In the genomic region with DNA sequence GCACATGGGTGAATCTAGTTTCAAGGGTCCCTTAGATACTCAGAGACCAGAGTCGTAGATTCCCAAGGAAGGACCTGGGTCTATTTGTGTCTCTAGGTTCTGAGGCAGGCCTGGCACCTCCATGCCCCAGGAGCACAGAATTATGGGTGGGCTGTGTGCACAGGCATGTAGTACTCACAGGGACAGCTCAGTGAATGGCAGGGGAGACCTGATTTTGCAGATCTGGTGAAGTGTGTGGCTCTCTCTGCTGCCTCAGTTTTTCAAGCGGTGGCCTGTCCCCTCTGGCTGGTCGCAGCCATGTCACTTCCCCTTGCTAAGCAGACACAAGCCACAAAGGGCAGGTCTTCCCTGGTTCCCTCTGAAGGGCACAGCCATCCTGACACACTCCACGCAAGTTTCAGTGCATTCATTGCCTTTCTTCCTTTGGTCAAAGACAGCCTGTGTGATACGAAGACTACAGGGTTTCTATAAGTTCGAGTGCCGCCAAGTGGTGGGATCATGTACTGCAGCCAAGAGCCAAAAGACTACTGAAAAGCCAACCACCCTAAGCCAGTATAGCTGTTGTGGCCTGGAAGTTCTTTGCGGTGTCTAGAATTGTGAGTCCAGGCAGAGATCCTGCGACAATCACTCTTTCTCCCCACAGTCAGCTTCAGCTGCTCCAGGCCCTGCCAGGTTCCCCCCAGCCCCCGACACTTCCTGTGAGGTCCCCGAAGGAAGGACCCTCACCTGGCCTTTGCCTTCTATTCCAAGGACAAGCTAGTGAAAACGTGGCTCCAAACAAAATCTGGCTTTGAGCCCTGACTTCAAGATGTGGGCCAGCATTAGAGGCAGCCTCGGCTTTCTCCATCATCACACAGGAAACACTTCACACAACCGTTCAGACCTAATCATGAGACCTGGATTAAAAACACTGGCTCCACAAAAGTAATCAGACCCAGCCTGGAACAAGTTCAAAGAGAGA, we compare ENCODE assay signal across 7 mouse cellular contexts. TPM values are rescaled to one million over a fixed set of nuclear protein-coding genes. Genes with fewer than 3 reads are reported as not detected.
DNase-seq lines count a peak whose midpoint lies in the region; TF ChIP-seq lines count a peak whose summit lies in the region.

No protein-coding gene starts in this region.

- H3K27ac ChIP-seq in MEL (ENCODE audit: control insufficient read depth, low read depth, low read length), result no peak overlapping the region
- H3K27ac ChIP-seq in bone marrow, adult 2 months (ENCODE audit: control insufficient read depth, insufficient read depth, low read depth, low read length, poor library complexity), result no peak overlapping the region
- no peak overlapping the region for H3K27ac ChIP-seq in embryonic fibroblast, embryonic 13.5 days (ENCODE audit: insufficient read depth, low read length)
- no peak overlapping the region for H3K27ac ChIP-seq in small intestine, adult 2 months (ENCODE audit: insufficient read depth, low read depth, low read length)

- no peak overlapping the region for H3K4me3 ChIP-seq in MEL (ENCODE audit: control insufficient read depth in 1 of 2, insufficient read depth in 1 of 2, low read depth in 2 of 2, low read length in 2 of 2)
- no peak overlapping the region for H3K4me3 ChIP-seq in bone marrow, adult 2 months (replicated peaks; ENCODE audit: control insufficient read depth, low read depth, low read length)
- H3K4me3 ChIP-seq in embryonic fibroblast, embryonic 13.5 days (ENCODE audit: insufficient read depth, low read length), result no peak overlapping the region
- no peak overlapping the region for H3K4me3 ChIP-seq in small intestine, adult 2 months (ENCODE audit: low read depth, low read length)

- no peak for TF ChIP-seq POLR2A in MEL (IDR thresholded peaks at IDR 0.05; ENCODE audit: control insufficient read depth in 1 of 2, insufficient read depth in 1 of 2, low read depth in 1 of 2, low read length in 2 of 2, poor library complexity in 1 of 2)
- TF ChIP-seq POLR2A in bone marrow, adult 2 months (IDR thresholded peaks at IDR 0.05; ENCODE audit: borderline replicate concordance, control insufficient read depth, low read depth, low read length), result no peak
- TF ChIP-seq POLR2A in embryonic fibroblast, embryonic 13.5 days (IDR thresholded peaks at IDR 0.05; ENCODE audit: low read depth, low read length), result no peak
- no peak for TF ChIP-seq POLR2A in small intestine, adult 2 months (IDR thresholded peaks at IDR 0.05; ENCODE audit: low read depth, low read length)

- H3K27me3 ChIP-seq in MEL (ENCODE audit: control insufficient read depth in 1 of 2, insufficient read depth in 2 of 2, low read length in 2 of 2), result no peaks in the 10 kb centered on the region; a peak in 1 of 4 replicates
- no peaks in the 10 kb centered on the region for H3K27me3 ChIP-seq in small intestine, adult 2 months (ENCODE audit: control insufficient read depth, insufficient read depth, low read length)

- peak; percentile 84 for DNase-seq in MEL (ENCODE audit: low read depth, low spot score)
- DNase-seq in heart, postnatal 14 days, result peak; percentile 71 to 86
- peak; percentile 88 to 99 for DNase-seq in layer of hippocampus, postnatal 25 days (ENCODE audit: extremely low spot score in 1 of 2, low spot score in 1 of 2)
- peak; percentile 77 for DNase-seq in mesoderm, embryonic 11.5 days (ENCODE audit: low read depth, low spot score)

- H3K9me3 ChIP-seq in MEL (replicated peaks; ENCODE audit: insufficient read depth, low read length), result no peaks in the 10 kb centered on the region

- no peaks in the 10 kb centered on the region for H3K4me1 ChIP-seq in MEL (ENCODE audit: control insufficient read depth in 1 of 2, insufficient read depth in 2 of 2, low read length in 2 of 2)
- peaks cover 2% of the 10 kb centered on the region for H3K4me1 ChIP-seq in bone marrow, adult 2 months (ENCODE audit: control insufficient read depth, insufficient read depth, low read length)
- H3K4me1 ChIP-seq in embryonic fibroblast, embryonic 13.5 days (ENCODE audit: control insufficient read depth, insufficient read depth, low read length), result peaks cover 3% of the 10 kb centered on the region; the same call in 1 of the 2 replicates
- H3K4me1 ChIP-seq in small intestine, adult 2 months (ENCODE audit: control insufficient read depth, insufficient read depth, insufficient read length, low read length), result peaks cover 2% of the 10 kb centered on the region; the same call in 1 of the 2 replicates

- H3K79me2 ChIP-seq in MEL (ENCODE audit: control insufficient read depth, insufficient read depth, low read length, poor library complexity), result no peaks in the 10 kb centered on the region

- TF ChIP-seq RAD21 in MEL (IDR thresholded peaks at IDR 0.05; ENCODE audit: low read depth, low read length), result peak; percentile 92

- H3K9ac ChIP-seq in MEL (ENCODE audit: control insufficient read depth, low read depth, low read length, poor library complexity, severe bottlenecking), result no peak overlapping the region

- TF ChIP-seq CTCF in MEL (IDR thresholded peaks at IDR 0.05 in 2 of 3, conservative IDR thresholded peaks at IDR 0.05 in 1 of 3; ENCODE audit: control insufficient read depth in 1 of 3, insufficient read depth in 1 of 3, low read depth in 2 of 3, low read length in 3 of 3, poor library complexity in 1 of 3, severe bottlenecking in 1 of 3), result peak; percentile 89 to 99 (median 94)
- TF ChIP-seq CTCF in bone marrow, adult 2 months (IDR thresholded peaks at IDR 0.05; ENCODE audit: control insufficient read depth, insufficient read depth, low read length), result peak; percentile 42
- TF ChIP-seq CTCF in embryonic fibroblast, embryonic 13.5 days (IDR thresholded peaks at IDR 0.05; ENCODE audit: borderline replicate concordance, insufficient read depth, low read length), result peak; percentile 17; the same call in 1 of the 2 replicates
- TF ChIP-seq CTCF in small intestine, adult 2 months (IDR thresholded peaks at IDR 0.05; ENCODE audit: extremely low read depth, insufficient read length, insufficient replicate concordance, low read depth, low read length), result peak; percentile 41; the same call in 1 of the 2 replicates

- no peak for TF ChIP-seq EP300 in MEL (IDR thresholded peaks at IDR 0.05; ENCODE audit: low read depth in 1 of 2, low read length in 2 of 2)

- 34% methylated on average over 14 of the region's 14 CpGs for WGBS in bone marrow, adult 2 months
- WGBS in small intestine, adult 2 months, result 43% methylated on average over 14 of the region's 14 CpGs

- H3K36me3 ChIP-seq in MEL (ENCODE audit: control insufficient read depth in 1 of 2, insufficient read depth in 2 of 2, low read length in 2 of 2), result no peaks in the 10 kb centered on the region
- no peaks in the 10 kb centered on the region for H3K36me3 ChIP-seq in small intestine, adult 2 months (ENCODE audit: control insufficient read depth, insufficient read depth, low read length)

- intact Hi-C loops in heart, postnatal 14 days (cut with DNase I), result loop anchor here (1.0 to 2.0 kb wide), 2 partner anchors 55 to 81 kb away; no protein-coding TSS in a partner anchor

TF ChIP-seq in MEL, 35 proteins besides CTCF, POLR2A, EP300 and RAD21 (continues in another document):
- TF ChIP-seq ZC3H11A (IDR thresholded peaks at IDR 0.05; ENCODE audit: low read depth, low read length), result peak; percentile 95
- TF ChIP-seq MAFK (IDR thresholded peaks at IDR 0.05; ENCODE audit: borderline replicate concordance, low read depth, low read length), result no peak
- no peak for TF ChIP-seq MEF2A (IDR thresholded peaks at IDR 0.05; ENCODE audit: extremely low read depth, insufficient replicate concordance, low read depth, low read length, poor library complexity, severe bottlenecking)
- no peak for TF ChIP-seq USF2 (IDR thresholded peaks at IDR 0.05; ENCODE audit: borderline replicate concordance in 1 of 2, insufficient read depth in 1 of 2, low read depth in 1 of 2, low read length in 2 of 2)
- peak; percentile 46; the same call in 1 of the 2 replicates for TF ChIP-seq ZNF384 (IDR thresholded peaks at IDR 0.05; ENCODE audit: low read depth, low read length)
- peak; percentile 98 for TF ChIP-seq SMC3 (IDR thresholded peaks at IDR 0.05; ENCODE audit: low read depth, low read length)
- no peak for TF ChIP-seq ZKSCAN1 (IDR thresholded peaks at IDR 0.05; ENCODE audit: low read depth, low read length)
- TF ChIP-seq MYB (IDR thresholded peaks at IDR 0.05; ENCODE audit: low read depth, low read length), result no peak
- TF ChIP-seq BHLHE40 (IDR thresholded peaks at IDR 0.05; ENCODE audit: borderline replicate concordance, low read depth, low read length), result 0 out of 2 replicates have a peak, but pooled peaks have one; percentile 9
- TF ChIP-seq ELF1 (IDR thresholded peaks at IDR 0.05; ENCODE audit: low read depth, low read length), result no peak
- no peak for TF ChIP-seq CHD2 (IDR thresholded peaks at IDR 0.05; ENCODE audit: low read length)
- no peak for TF ChIP-seq TBP (IDR thresholded peaks at IDR 0.05; ENCODE audit: low read depth, low read length)
- no peak for TF ChIP-seq HCFC1 (IDR thresholded peaks at IDR 0.05; ENCODE audit: low read depth, low read length)
- no peak for TF ChIP-seq ZMIZ1 (IDR thresholded peaks at IDR 0.05; ENCODE audit: low read depth, low read length)
- TF ChIP-seq POLR2AphosphoS2 (IDR thresholded peaks at IDR 0.05; ENCODE audit: low read length), result no peak
- TF ChIP-seq CHD1 (IDR thresholded peaks at IDR 0.05; ENCODE audit: low read depth, low read length), result no peak
- TF ChIP-seq GATA1 (IDR thresholded peaks at IDR 0.05; ENCODE audit: low read depth, low read length), result no peak
- no peak for TF ChIP-seq GABPA (IDR thresholded peaks at IDR 0.05; ENCODE audit: low read depth, low read length)
- no peak for TF ChIP-seq POLR2AphosphoS5 (IDR thresholded peaks at IDR 0.05; ENCODE audit: borderline replicate concordance, low read depth, low read length)
- no peak for TF ChIP-seq MAZ (IDR thresholded peaks at IDR 0.05; ENCODE audit: low read depth, low read length)
- no peak for TF ChIP-seq RCOR1 (IDR thresholded peaks at IDR 0.05; ENCODE audit: low read depth, low read length)
- TF ChIP-seq TCF12 (IDR thresholded peaks at IDR 0.05; ENCODE audit: low read depth, low read length), result no peak
- TF ChIP-seq E2F4 (IDR thresholded peaks at IDR 0.05; ENCODE audit: borderline replicate concordance, low read depth, low read length), result no peak
- no peak for TF ChIP-seq USF1 (IDR thresholded peaks at IDR 0.05; ENCODE audit: low read depth, low read length)

RNA-seq across cellular contexts. Expression of a gene that starts 24.9 kb away (rescaled TPM):
- 0.23 and 0.27 TPM in 2 replicates for total RNA-seq in MEL (2012; rRNA removed)
- polyA plus RNA-seq in MEL (2012; ENCODE audit: insufficient read depth in 1 of 2, insufficient read length in 2 of 2, low read depth in 1 of 2, low replicate concordance in 2 of 2, missing spikeins in 1 of 2), result 1 to 10 TPM in 1 of 2 experiments, not detected in 1; 2.0 TPM
- 1.8 TPM in 1 of 2 replicates, not detected in the other for polyA plus RNA-seq in bone marrow, adult 2 months (2011; ENCODE audit: insufficient read depth, insufficient read length, low replicate concordance, missing spikeins)
- not detected in 2 replicates for polyA plus RNA-seq in embryonic fibroblast, embryonic 13.5 days (2011; ENCODE audit: insufficient read length, low read depth, missing spikeins)
- total RNA-seq in heart, postnatal 14 days (2021), result under 1 TPM; 0.49 to 0.50 TPM
- total RNA-seq in layer of hippocampus, postnatal 25 days (2021), result 10 to 100 TPM; 76.8 to 77.1 TPM
- 0.34 and 0.63 TPM in 2 replicates for polyA plus RNA-seq in small intestine, adult 2 months (2012; rRNA removed)

Comparison
In these comparisons a context has a peak if more than half of its experiments do, and no peak if none do; other contexts are left out.
1. CTCF ChIP-seq: peak in every context shown above with its lines; median percentile 94 in MEL; 42 in bone marrow, adult 2 months; 41 in small intestine, adult 2 months; 17 in embryonic fibroblast, embryonic 13.5 days.